In genomic region chr9:72133772-72134245, GRCm38 (mm10) we compare ENCODE assay signal across 7 mouse cellular contexts. TPM values are rescaled to one million over a fixed set of nuclear protein-coding genes. Genes with fewer than 3 reads are reported as not detected.
DNase-seq lines count a peak whose midpoint lies in the region; ATAC-seq lines count a peak whose summit lies in the region.

No protein-coding gene starts in this region.

- peak overlapping the region; percentile 95 for H3K4me3 ChIP-seq in megakaryocyte, embryonic 14.5 days (replicated peaks)
- peak overlapping the region; percentile 65 for H3K4me3 ChIP-seq in forebrain, embryonic 12.5 days (replicated peaks)
- H3K4me3 ChIP-seq in limb, embryonic 11.5 days (ENCODE audit: low read depth, low read length), result peak overlapping the region; percentile 58
- H3K4me3 ChIP-seq in stomach, embryonic 14.5 days (ENCODE audit: low read depth, low read length), result peak overlapping the region; percentile 61

- no peaks in the 10 kb centered on the region for H3K9me3 ChIP-seq in megakaryocyte, embryonic 14.5 days
- H3K9me3 ChIP-seq in forebrain, embryonic 12.5 days, result no peaks in the 10 kb centered on the region
- no peaks in the 10 kb centered on the region for H3K9me3 ChIP-seq in limb, embryonic 11.5 days (ENCODE audit: control insufficient read depth, low read length)
- no peaks in the 10 kb centered on the region for H3K9me3 ChIP-seq in stomach, embryonic 14.5 days (ENCODE audit: control insufficient read depth, low read depth, low read length)

- peak overlapping the region; percentile 94 for H3K27ac ChIP-seq in forebrain, embryonic 12.5 days
- no peak overlapping the region for H3K27ac ChIP-seq in limb, embryonic 11.5 days (replicated peaks; ENCODE audit: low read depth, low read length)
- peak overlapping the region; percentile 94 for H3K27ac ChIP-seq in stomach, embryonic 14.5 days (ENCODE audit: low read length)

- H3K36me3 ChIP-seq in megakaryocyte, embryonic 14.5 days (replicated peaks; ENCODE audit: low read length), result no peaks in the 10 kb centered on the region
- no peaks in the 10 kb centered on the region for H3K36me3 ChIP-seq in forebrain, embryonic 12.5 days (replicated peaks)
- no peaks in the 10 kb centered on the region for H3K36me3 ChIP-seq in limb, embryonic 11.5 days (ENCODE audit: control insufficient read depth, insufficient read depth, low read length)
- H3K36me3 ChIP-seq in stomach, embryonic 14.5 days (ENCODE audit: control insufficient read depth, insufficient read depth, low read length), result no peaks in the 10 kb centered on the region

- 58% methylated on average over 4 of the region's 4 CpGs for WGBS in forebrain, embryonic 12.5 days
- WGBS in limb, embryonic 11.5 days, result 74% methylated on average over 4 of the region's 4 CpGs
- 46% methylated on average over 4 of the region's 4 CpGs for WGBS in stomach, embryonic 14.5 days

- H3K9ac ChIP-seq in forebrain, embryonic 12.5 days, result no peak overlapping the region
- peak overlapping the region; percentile 93 for H3K9ac ChIP-seq in limb, embryonic 11.5 days (ENCODE audit: low read length)
- peak overlapping the region; percentile 75 for H3K9ac ChIP-seq in stomach, embryonic 14.5 days (replicated peaks; ENCODE audit: low read depth, low read length)

- H3K27me3 ChIP-seq in megakaryocyte, embryonic 14.5 days (replicated peaks), result no peaks in the 10 kb centered on the region
- peaks cover 3% of the 10 kb centered on the region; the same call in 1 of the 2 replicates for H3K27me3 ChIP-seq in forebrain, embryonic 12.5 days
- no peaks in the 10 kb centered on the region for H3K27me3 ChIP-seq in limb, embryonic 11.5 days (ENCODE audit: control insufficient read depth, insufficient read depth, low read length)
- H3K27me3 ChIP-seq in stomach, embryonic 14.5 days (ENCODE audit: control insufficient read depth, insufficient read depth, low read length), result no peaks in the 10 kb centered on the region

- peak overlapping the region; percentile 86 for H3K4me2 ChIP-seq in forebrain, embryonic 12.5 days
- peak overlapping the region; percentile 94 for H3K4me2 ChIP-seq in limb, embryonic 11.5 days (ENCODE audit: low read depth, severe bottlenecking)
- H3K4me2 ChIP-seq in stomach, embryonic 14.5 days (replicated peaks; ENCODE audit: low read depth, low read length), result peak overlapping the region; percentile 78

- DNase-seq in limb, embryonic 11.5 days (ENCODE audit: low spot score), result no peak
- DNase-seq in ovary, adult 18-20 months (ENCODE audit: low spot score), result no peak
- no peak for DNase-seq in adrenal gland, postnatal 25 days

- no peak for ATAC-seq in megakaryocyte, adult 5-6 weeks (ENCODE audit: poor library complexity, severe bottlenecking)
- ATAC-seq in forebrain, embryonic 12.5 days (ENCODE audit: low FRiP score), result no peak; the same call in 1 of the 2 replicates
- no peak for ATAC-seq in limb, embryonic 11.5 days (ENCODE audit: insufficient number of reproducible peaks, low FRiP score, low TSS enrichment, low read depth)
- ATAC-seq in stomach, embryonic 14.5 days (ENCODE audit: insufficient number of reproducible peaks, insufficient read depth, low FRiP score, low read depth), result no peak

- H3K4me1 ChIP-seq in megakaryocyte, embryonic 14.5 days, result peaks cover 23% of the 10 kb centered on the region
- H3K4me1 ChIP-seq in forebrain, embryonic 12.5 days, result peaks cover 8% of the 10 kb centered on the region
- H3K4me1 ChIP-seq in limb, embryonic 11.5 days (ENCODE audit: control insufficient read depth, insufficient read depth, low read length), result no peaks in the 10 kb centered on the region
- no peaks in the 10 kb centered on the region for H3K4me1 ChIP-seq in stomach, embryonic 14.5 days (ENCODE audit: control insufficient read depth, insufficient read depth, low read length)

RNA-seq across cellular contexts. Expression of gene Tcf12, which starts 22.1 kb away (rescaled TPM):
- 2.3 and 6.1 TPM in 2 replicates for polyA plus RNA-seq in megakaryocyte, embryonic 14.5 days (2012; ENCODE audit: insufficient read depth, low replicate concordance)
- total RNA-seq in megakaryocyte, adult 5-6 weeks (2015), result 56.3 and 62.2 TPM in 2 replicates
- 31.6 and 37.6 TPM in 2 replicates for total RNA-seq in megakaryocyte, adult 5-6 weeks (2017)
- 106 and 112 TPM in 2 replicates for polyA plus RNA-seq in forebrain, embryonic 12.5 days (2016; fragmentation: Nextera tagmentation; extraction: Ambion mirVana)
- polyA plus RNA-seq in limb, embryonic 11.5 days (2014; fragmentation: Nextera tagmentation; extraction: Ambion mirVana), result 191 and 194 TPM in 2 replicates
- polyA plus RNA-seq in stomach, embryonic 14.5 days (2014; fragmentation: Nextera tagmentation; extraction: Ambion mirVana), result 80.0 and 87.7 TPM in 2 replicates
- total RNA-seq in adrenal gland, postnatal 25 days (2021), result 83.1 and 89.3 TPM in 2 replicates

Comparison
In these comparisons a context has a peak if more than half of its experiments do, and no peak if none do; other contexts are left out.
1. RNA of gene Tcf12, which starts 22.1 kb away (polyA plus RNA-seq): 191 to 194 TPM in limb, embryonic 11.5 days, 106 to 112 TPM in forebrain, embryonic 12.5 days and 80.0 to 87.7 TPM in stomach, embryonic 14.5 days; 2.3 to 6.1 TPM in megakaryocyte, embryonic 14.5 days; every median in the first group is over 10 times any median in the second.
2. Peak in every context shown above with its lines, with median percentiles within 50 percentile points of each other: H3K4me3 ChIP-seq and H3K4me2 ChIP-seq.